Mouse (Mus musculus): ENCODE data around the gene Gnb5. TPM values are rescaled to one million over a fixed set of nuclear protein-coding genes. Genes with fewer than 3 reads are reported as not detected.

Gene Gnb5
- polyA plus RNA-seq, 1 experiment = 5.2 TPM

GRCm38 (mm10) chr9:75271539-75271938, 34.5 kb upstream of the Gnb5 start:
- Histone ChIP-seq H3K27ac (ENCODE audit: control insufficient read depth, insufficient read depth, low read depth, low read length, poor library complexity) (no peak overlapping the region), H3K4me1 (ENCODE audit: control insufficient read depth, insufficient read depth, low read length) (no peaks in the 10 kb centered on the region), H3K4me3 (replicated peaks; ENCODE audit: control insufficient read depth, low read depth, low read length) (no peak overlapping the region)
- TF ChIP-seq CTCF (IDR thresholded peaks at IDR 0.05; ENCODE audit: control insufficient read depth, insufficient read depth, low read length) = no peak
- TF ChIP-seq POLR2A (IDR thresholded peaks at IDR 0.05; ENCODE audit: borderline replicate concordance, control insufficient read depth, low read depth, low read length) = no peak
- WGBS = 78% methylated on average over 8 of the region's 8 CpGs

- no peak overlapping the region for H3K4me3 ChIP-seq (replicated peaks; ENCODE audit: control insufficient read depth, low read depth, low read length)
- TF ChIP-seq POLR2A (IDR thresholded peaks at IDR 0.05; ENCODE audit: borderline replicate concordance, control insufficient read depth, low read depth, low read length) (no peak), CTCF (IDR thresholded peaks at IDR 0.05; ENCODE audit: control insufficient read depth, insufficient read depth, low read length) (no peak)
- H3K27ac ChIP-seq (ENCODE audit: control insufficient read depth, insufficient read depth, low read depth, low read length, poor library complexity) = no peak overlapping the region
- no peaks in the 10 kb centered on the region for H3K4me1 ChIP-seq (ENCODE audit: control insufficient read depth, insufficient read depth, low read length)
- 75% methylated on average over 6 of the region's 6 CpGs for WGBS
These were observed 32.4 kb upstream of the Gnb5 start for GRCm38 (mm10) chr9:75273646-75274045.

- Histone ChIP-seq H3K27ac (ENCODE audit: control insufficient read depth, insufficient read depth, low read depth, low read length, poor library complexity) (no peak overlapping the region), H3K4me3 (replicated peaks; ENCODE audit: control insufficient read depth, low read depth, low read length) (no peak overlapping the region), H3K4me1 (ENCODE audit: control insufficient read depth, insufficient read depth, low read length) (no peaks in the 10 kb centered on the region)
- TF ChIP-seq CTCF (IDR thresholded peaks at IDR 0.05; ENCODE audit: control insufficient read depth, insufficient read depth, low read length) = no peak
- TF ChIP-seq POLR2A (IDR thresholded peaks at IDR 0.05; ENCODE audit: borderline replicate concordance, control insufficient read depth, low read depth, low read length) = no peak
- WGBS = 86% methylated on average over 5 of the region's 5 CpGs
These were observed 31.6 kb upstream of the Gnb5 start for GRCm38 (mm10) chr9:75274486-75274885.

GRCm38 (mm10) chr9:75275051-75275450, 31.0 kb upstream of the Gnb5 start:
- no peak overlapping the region for H3K27ac ChIP-seq (ENCODE audit: control insufficient read depth, insufficient read depth, low read depth, low read length, poor library complexity)
- no peaks in the 10 kb centered on the region for H3K4me1 ChIP-seq (ENCODE audit: control insufficient read depth, insufficient read depth, low read length)
- TF ChIP-seq POLR2A (IDR thresholded peaks at IDR 0.05; ENCODE audit: borderline replicate concordance, control insufficient read depth, low read depth, low read length) = no peak
- TF ChIP-seq CTCF (IDR thresholded peaks at IDR 0.05; ENCODE audit: control insufficient read depth, insufficient read depth, low read length) = no peak
- no peak overlapping the region for H3K4me3 ChIP-seq (replicated peaks; ENCODE audit: control insufficient read depth, low read depth, low read length)
- 84% methylated on average over 9 of the region's 9 CpGs for WGBS

- TF ChIP-seq POLR2A (IDR thresholded peaks at IDR 0.05; ENCODE audit: borderline replicate concordance, control insufficient read depth, low read depth, low read length) = no peak
- TF ChIP-seq CTCF (IDR thresholded peaks at IDR 0.05; ENCODE audit: control insufficient read depth, insufficient read depth, low read length) = peak; percentile 64
- no peak overlapping the region for H3K27ac ChIP-seq (ENCODE audit: control insufficient read depth, insufficient read depth, low read depth, low read length, poor library complexity)
- no peaks in the 10 kb centered on the region for H3K4me1 ChIP-seq (ENCODE audit: control insufficient read depth, insufficient read depth, low read length)
- WGBS = 68% methylated on average over 5 of the region's 5 CpGs
- H3K4me3 ChIP-seq (replicated peaks; ENCODE audit: control insufficient read depth, low read depth, low read length) = no peak overlapping the region
These were observed 25.3 kb upstream of the Gnb5 start for GRCm38 (mm10) chr9:75280814-75281213.

GRCm38 (mm10) chr9:75282179-75282578, 23.9 kb upstream of the Gnb5 start:
- H3K27ac ChIP-seq (ENCODE audit: control insufficient read depth, insufficient read depth, low read depth, low read length, poor library complexity) = no peak overlapping the region
- WGBS = 79% methylated on average over 2 of the region's 2 CpGs
- TF ChIP-seq POLR2A (IDR thresholded peaks at IDR 0.05; ENCODE audit: borderline replicate concordance, control insufficient read depth, low read depth, low read length) (no peak), CTCF (IDR thresholded peaks at IDR 0.05; ENCODE audit: control insufficient read depth, insufficient read depth, low read length) (no peak)
- no peaks in the 10 kb centered on the region for H3K4me1 ChIP-seq (ENCODE audit: control insufficient read depth, insufficient read depth, low read length)
- no peak overlapping the region for H3K4me3 ChIP-seq (replicated peaks; ENCODE audit: control insufficient read depth, low read depth, low read length)

- TF ChIP-seq POLR2A (IDR thresholded peaks at IDR 0.05; ENCODE audit: borderline replicate concordance, control insufficient read depth, low read depth, low read length) = no peak
- peak; percentile 71 for TF ChIP-seq CTCF (IDR thresholded peaks at IDR 0.05; ENCODE audit: control insufficient read depth, insufficient read depth, low read length)
- Histone ChIP-seq H3K4me1 (ENCODE audit: control insufficient read depth, insufficient read depth, low read length) (no peaks in the 10 kb centered on the region), H3K4me3 (replicated peaks; ENCODE audit: control insufficient read depth, low read depth, low read length) (no peak overlapping the region), H3K27ac (ENCODE audit: control insufficient read depth, insufficient read depth, low read depth, low read length, poor library complexity) (no peak overlapping the region)
- 13% methylated on average over 3 of the region's 3 CpGs for WGBS
These were observed 23.3 kb upstream of the Gnb5 start for GRCm38 (mm10) chr9:75282830-75283229.

GRCm38 (mm10) chr9:75283636-75284035, 22.5 kb upstream of the Gnb5 start:
- no peak overlapping the region for H3K27ac ChIP-seq (ENCODE audit: control insufficient read depth, insufficient read depth, low read depth, low read length, poor library complexity)
- H3K4me3 ChIP-seq (replicated peaks; ENCODE audit: control insufficient read depth, low read depth, low read length) = no peak overlapping the region
- no peaks in the 10 kb centered on the region for H3K4me1 ChIP-seq (ENCODE audit: control insufficient read depth, insufficient read depth, low read length)
- WGBS = 83% methylated on average over 8 of the region's 8 CpGs
- TF ChIP-seq POLR2A (IDR thresholded peaks at IDR 0.05; ENCODE audit: borderline replicate concordance, control insufficient read depth, low read depth, low read length) (no peak), CTCF (IDR thresholded peaks at IDR 0.05; ENCODE audit: control insufficient read depth, insufficient read depth, low read length) (no peak)

GRCm38 (mm10) chr9:75285363-75285762, 20.7 kb upstream of the Gnb5 start:
- Histone ChIP-seq H3K27ac (ENCODE audit: control insufficient read depth, insufficient read depth, low read depth, low read length, poor library complexity) (no peak overlapping the region), H3K4me1 (ENCODE audit: control insufficient read depth, insufficient read depth, low read length) (no peaks in the 10 kb centered on the region), H3K4me3 (replicated peaks; ENCODE audit: control insufficient read depth, low read depth, low read length) (no peak overlapping the region)
- TF ChIP-seq CTCF (IDR thresholded peaks at IDR 0.05; ENCODE audit: control insufficient read depth, insufficient read depth, low read length) (no peak), POLR2A (IDR thresholded peaks at IDR 0.05; ENCODE audit: borderline replicate concordance, control insufficient read depth, low read depth, low read length) (no peak)
- 80% methylated on average over 6 of the region's 6 CpGs for WGBS

Data from bone marrow, adult 2 months (tissue).